Mouse (Mus musculus): ENCODE results near the gene Stard3.

The Stard3 gene

GRCm38 (mm10) chr11:98347385-98348082 lies 10.6 kb upstream of the Stard3 start:
- DNase-seq (ENCODE audit: inconsistent ontology term): no peak

GRCm38 (mm10) chr11:98348083-98348961 lies 9.8 kb upstream of the Stard3 start, which contains the start of gene Ppp1r1b:
TSS of gene Ppp1r1b (plus strand) at chr11:98348404.
- peak; percentile 69 for DNase-seq (ENCODE audit: inconsistent ontology term)

- DNase-seq (ENCODE audit: inconsistent ontology term): no peak
Observed at GRCm38 (mm10) chr11:98349308-98349707, 8.9 kb upstream of the Stard3 start.

- DNase-seq (ENCODE audit: inconsistent ontology term): no peak
Observed at GRCm38 (mm10) chr11:98352272-98352990, 5.7 kb upstream of the Stard3 start.

- no peak for DNase-seq (ENCODE audit: inconsistent ontology term)
Observed at GRCm38 (mm10) chr11:98353651-98354211, 4.4 kb upstream of the Stard3 start.

GRCm38 (mm10) chr11:98354445-98354844 lies 3.7 kb upstream of the Stard3 start:
- no peak for DNase-seq (ENCODE audit: inconsistent ontology term)

- DNase-seq (ENCODE audit: inconsistent ontology term): no peak
Observed at GRCm38 (mm10) chr11:98355732-98356299, 2.4 kb upstream of the Stard3 start.

- DNase-seq (ENCODE audit: inconsistent ontology term): no peak
Observed at GRCm38 (mm10) chr11:98356625-98357394, 1.4 kb upstream of the Stard3 start.

GRCm38 (mm10) chr11:98357396-98358160 lies 590 bp upstream of the Stard3 start:
- DNase-seq (ENCODE audit: inconsistent ontology term): no peak

GRCm38 (mm10) chr11:98360866-98361521 lies 2.8 kb downstream of the Stard3 start:
- DNase-seq (ENCODE audit: inconsistent ontology term): no peak

- no peak for DNase-seq (ENCODE audit: inconsistent ontology term)
Observed at GRCm38 (mm10) chr11:98363817-98364216, 5.6 kb downstream of the Stard3 start.

GRCm38 (mm10) chr11:98364410-98364809 lies 6.2 kb downstream of the Stard3 start:
- no peak for DNase-seq (ENCODE audit: inconsistent ontology term)

- DNase-seq (ENCODE audit: inconsistent ontology term): no peak
Observed at GRCm38 (mm10) chr11:98366290-98366689, 8.1 kb downstream of the Stard3 start.

GRCm38 (mm10) chr11:98367171-98367862 lies 9.1 kb downstream of the Stard3 start:
- no peak for DNase-seq (ENCODE audit: inconsistent ontology term)

GRCm38 (mm10) chr11:98367863-98368186 lies 9.7 kb downstream of the Stard3 start:
- no peak for DNase-seq (ENCODE audit: inconsistent ontology term)

GRCm38 (mm10) chr11:98369337-98369736 lies 11.2 kb downstream of the Stard3 start:
- no peak for DNase-seq (ENCODE audit: inconsistent ontology term)

- DNase-seq (ENCODE audit: inconsistent ontology term): no peak
Observed at GRCm38 (mm10) chr11:98370588-98370987, 12.4 kb downstream of the Stard3 start.

- DNase-seq (ENCODE audit: inconsistent ontology term): no peak
Observed at GRCm38 (mm10) chr11:98371556-98372240, 13.5 kb downstream of the Stard3 start.

All from Muller cell, postnatal 12 days (primary cell).